Mouse (Mus musculus): ENCODE results near the gene Plekhd1. TPM values are rescaled to one million over a fixed set of nuclear protein-coding genes. Genes with fewer than 3 reads are reported as not detected.

Gene Plekhd1
- polyA plus RNA-seq, 1 experiment from 2014 or later: 1.5 TPM

- Histone ChIP-seq H3K4me3 (no peak overlapping the region), H3K27me3 (ENCODE audit: insufficient read depth, poor library complexity, severe bottlenecking) (peaks cover 8% of the 10 kb centered on the region), H3K9me3 (no peaks in the 10 kb centered on the region), H3K36me3 (no peaks in the 10 kb centered on the region), H3K4me1 (replicated peaks) (peaks cover 17% of the 10 kb centered on the region), H3K27ac (no peak overlapping the region)
- DNase-seq (ENCODE audit: low spot score): no peak
- 83% methylated on average over 6 of the region's 6 CpGs for WGBS
Measured at GRCm38 (mm10) chr12:80715915-80716314, 23.5 kb downstream of the Plekhd1 start.

- Histone ChIP-seq H3K27ac (no peak overlapping the region), H3K9me3 (no peaks in the 10 kb centered on the region), H3K27me3 (ENCODE audit: insufficient read depth, poor library complexity, severe bottlenecking) (peaks cover 15% of the 10 kb centered on the region), H3K4me1 (replicated peaks) (peaks cover 22% of the 10 kb centered on the region), H3K36me3 (no peaks in the 10 kb centered on the region), H3K4me3 (no peak overlapping the region)
- DNase-seq (ENCODE audit: low spot score): no peak
- WGBS: 77% methylated on average over 2 of the region's 2 CpGs
Measured at GRCm38 (mm10) chr12:80719141-80719540, 26.8 kb downstream of the Plekhd1 start.

DNA sequence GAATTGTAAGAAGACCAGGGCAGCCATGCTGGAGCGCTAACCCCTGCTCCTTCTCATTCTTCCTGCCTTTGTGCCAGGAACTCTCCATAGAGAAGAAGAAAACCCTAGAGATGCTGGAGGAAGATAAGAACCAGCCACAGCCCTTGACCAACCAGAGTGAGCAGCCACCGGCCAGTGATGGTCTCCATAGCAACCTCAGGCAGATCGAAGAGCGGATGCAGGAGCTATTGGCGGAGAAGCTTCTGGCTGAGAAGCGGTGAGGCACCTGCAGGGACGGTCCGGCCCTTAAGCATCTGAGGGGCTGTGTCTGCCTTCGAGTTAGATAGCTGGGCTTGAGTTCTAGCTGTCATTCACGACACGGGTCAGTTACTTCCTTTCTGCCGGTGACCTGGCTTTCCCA lies 28.1 kb downstream of the Plekhd1 start:
- H3K4me3 ChIP-seq: no peak overlapping the region
- H3K36me3 ChIP-seq: no peaks in the 10 kb centered on the region
- H3K27me3 ChIP-seq (ENCODE audit: insufficient read depth, poor library complexity, severe bottlenecking): peaks cover 15% of the 10 kb centered on the region
- H3K9me3 ChIP-seq: no peaks in the 10 kb centered on the region
- WGBS: 44% methylated on average over 12 of the region's 12 CpGs
- H3K27ac ChIP-seq: no peak overlapping the region
- peaks cover 22% of the 10 kb centered on the region for H3K4me1 ChIP-seq (replicated peaks)
- DNase-seq (ENCODE audit: low spot score): peak; percentile 38

GRCm38 (mm10) chr12:80721458-80721857 lies 29.1 kb downstream of the Plekhd1 start:
- H3K36me3 ChIP-seq: no peaks in the 10 kb centered on the region
- H3K9me3 ChIP-seq: no peaks in the 10 kb centered on the region
- peaks cover 16% of the 10 kb centered on the region for H3K27me3 ChIP-seq (ENCODE audit: insufficient read depth, poor library complexity, severe bottlenecking)
- no peak for DNase-seq (ENCODE audit: low spot score)
- 81% methylated on average over 15 of the region's 15 CpGs for WGBS
- H3K27ac ChIP-seq: no peak overlapping the region
- H3K4me3 ChIP-seq: no peak overlapping the region
- peaks cover 22% of the 10 kb centered on the region for H3K4me1 ChIP-seq (replicated peaks)

DNA sequence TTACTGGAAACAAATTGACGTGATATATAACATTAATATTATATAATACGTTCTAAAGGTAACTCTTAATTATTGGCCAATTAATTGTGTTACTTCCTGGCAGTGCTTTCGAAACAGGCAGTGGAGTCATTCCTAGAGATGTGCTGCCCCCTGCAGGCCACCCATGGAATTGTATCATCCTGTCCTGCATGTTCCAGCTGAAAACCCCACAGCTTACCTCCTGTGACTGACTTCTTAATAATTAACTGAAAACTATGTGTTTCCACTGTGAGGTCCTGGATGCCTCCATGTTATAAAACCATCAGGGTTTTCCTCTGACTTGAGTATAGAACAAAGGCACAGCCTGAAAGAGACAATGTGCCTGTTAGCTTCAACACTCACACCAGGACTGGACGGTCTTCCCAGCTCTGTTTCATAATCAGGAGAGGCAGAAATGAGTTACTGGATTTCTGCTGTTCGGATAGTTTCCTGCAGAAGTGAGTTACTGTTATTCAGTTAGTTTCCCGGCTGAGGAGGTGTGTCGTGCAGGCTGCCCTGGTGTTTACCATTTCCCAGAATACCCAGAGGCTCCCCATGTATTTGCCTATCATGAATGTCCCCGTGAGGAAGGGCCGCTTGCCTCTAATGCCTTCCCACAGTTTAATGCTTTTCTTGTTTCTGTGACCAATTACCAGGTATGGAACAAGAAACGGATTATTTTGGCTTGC lies 32.6 kb downstream of the Plekhd1 start:
- peaks cover 13% of the 10 kb centered on the region for H3K4me1 ChIP-seq (replicated peaks)
- 33% methylated on average over 10 of the region's 10 CpGs for WGBS
- H3K36me3 ChIP-seq: no peaks in the 10 kb centered on the region
- H3K27ac ChIP-seq: no peak overlapping the region
- H3K4me3 ChIP-seq: no peak overlapping the region
- peaks cover 16% of the 10 kb centered on the region; the same call in 1 of the 2 replicates for H3K27me3 ChIP-seq (ENCODE audit: insufficient read depth, poor library complexity, severe bottlenecking)
- H3K9me3 ChIP-seq: no peaks in the 10 kb centered on the region
- peak; percentile 79 for DNase-seq (ENCODE audit: low spot score)

- 26% methylated on average over 1 of the region's 1 CpGs for WGBS
Measured at GRCm38 (mm10) chr12:80728207-80728606, 35.8 kb downstream of the Plekhd1 start.

DNA sequence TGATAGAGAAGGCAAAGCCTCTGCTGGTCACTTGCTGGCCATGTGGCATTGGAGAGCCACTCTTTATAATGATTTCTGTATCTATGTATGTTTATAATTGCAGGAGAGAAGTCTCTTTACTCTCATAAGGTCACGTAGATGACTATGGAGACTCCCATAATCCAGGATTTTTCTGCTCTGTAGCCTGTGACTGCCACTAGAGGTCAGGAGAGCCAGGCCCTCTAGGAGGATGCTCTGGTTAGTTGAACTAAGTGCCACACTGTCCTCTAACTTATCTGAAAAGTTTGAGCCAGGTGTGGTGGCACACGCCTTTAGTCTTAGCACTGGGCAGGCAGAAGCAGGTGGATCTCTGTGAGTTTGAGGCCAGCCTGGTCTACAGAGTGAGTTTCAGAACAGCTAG lies 36.4 kb downstream of the Plekhd1 start:
- DNase-seq (ENCODE audit: low spot score): no peak
- H3K4me1 ChIP-seq (replicated peaks): no peaks in the 10 kb centered on the region
- H3K27ac ChIP-seq: no peak overlapping the region
- H3K36me3 ChIP-seq: no peaks in the 10 kb centered on the region
- H3K4me3 ChIP-seq: no peak overlapping the region
- H3K27me3 ChIP-seq (ENCODE audit: insufficient read depth, poor library complexity, severe bottlenecking): peaks cover 8% of the 10 kb centered on the region; the same call in 1 of the 2 replicates
- WGBS: 60% methylated on average over 2 of the region's 2 CpGs
- no peaks in the 10 kb centered on the region for H3K9me3 ChIP-seq

More at GRCm38 (mm10) chr12:80728207-80728606, 35.8 kb downstream of the Plekhd1 start:
- Histone ChIP-seq H3K36me3 (no peaks in the 10 kb centered on the region), H3K4me3 (no peak overlapping the region), H3K27ac (no peak overlapping the region), H3K9me3 (no peaks in the 10 kb centered on the region), H3K27me3 (ENCODE audit: insufficient read depth, poor library complexity, severe bottlenecking) (peaks cover 8% of the 10 kb centered on the region; the same call in 1 of the 2 replicates), H3K4me1 (replicated peaks) (no peaks in the 10 kb centered on the region)
- no peak for DNase-seq (ENCODE audit: low spot score)

DNA sequence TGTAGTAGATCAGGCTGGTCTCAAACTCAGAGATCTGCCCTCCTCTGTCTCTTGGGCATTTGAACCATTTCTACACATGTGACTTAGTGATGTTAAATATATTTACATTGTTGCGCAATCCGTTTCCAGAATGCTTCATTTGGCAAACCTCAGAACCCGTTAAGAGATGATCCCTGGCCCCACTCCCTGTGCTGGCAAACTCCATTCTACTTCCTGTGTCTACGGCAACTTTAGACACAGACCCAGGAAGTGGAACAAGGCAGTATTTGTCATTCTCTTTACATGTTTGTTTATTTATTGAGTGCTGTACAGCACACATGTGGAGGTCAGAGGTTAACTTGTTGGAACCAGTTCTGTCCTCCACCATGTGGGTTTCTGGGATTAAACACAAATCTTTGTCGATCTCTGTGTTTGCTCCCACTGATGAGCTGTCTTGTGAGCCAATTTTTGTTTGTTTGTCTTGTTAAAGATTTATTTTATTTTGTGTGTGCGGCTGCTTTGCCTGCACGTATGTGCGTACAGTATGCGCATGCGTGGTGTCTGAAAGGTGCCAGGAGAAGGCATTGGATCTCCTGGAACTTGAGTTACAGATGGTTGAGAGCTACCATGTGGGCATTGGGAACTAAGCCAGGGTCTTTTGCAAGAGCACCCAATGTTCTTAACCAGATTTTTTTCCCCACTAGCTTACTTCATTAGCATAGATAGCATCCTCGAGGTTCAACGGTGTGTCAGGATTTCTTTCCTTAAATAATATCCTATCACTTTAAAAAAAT lies 37.6 kb downstream of the Plekhd1 start:
- 90% methylated on average over 12 of the region's 12 CpGs for WGBS
- no peak for DNase-seq (ENCODE audit: low spot score)
- H3K4me1 ChIP-seq (replicated peaks): peaks cover 7% of the 10 kb centered on the region
- no peak overlapping the region for H3K27ac ChIP-seq
- no peak overlapping the region for H3K4me3 ChIP-seq
- H3K27me3 ChIP-seq (ENCODE audit: insufficient read depth, poor library complexity, severe bottlenecking): peaks cover 8% of the 10 kb centered on the region; the same call in 1 of the 2 replicates
- no peaks in the 10 kb centered on the region for H3K36me3 ChIP-seq
- no peaks in the 10 kb centered on the region for H3K9me3 ChIP-seq

- Histone ChIP-seq H3K27ac (peak overlapping the region; percentile 73), H3K4me3 (no peak overlapping the region)
- 9% methylated on average over 9 of the region's 9 CpGs for WGBS
Measured at GRCm38 (mm10) chr12:80730567-80730966, 38.2 kb downstream of the Plekhd1 start.

GRCm38 (mm10) chr12:80734526-80735470 lies 42.4 kb downstream of the Plekhd1 start:
- Histone ChIP-seq H3K4me1 (replicated peaks) (peaks cover 33% of the 10 kb centered on the region), H3K27me3 (ENCODE audit: insufficient read depth, poor library complexity, severe bottlenecking) (peaks cover 9% of the 10 kb centered on the region; the same call in 1 of the 2 replicates), H3K27ac (peak overlapping the region; percentile 41), H3K4me3 (no peak overlapping the region), H3K9me3 (no peaks in the 10 kb centered on the region), H3K36me3 (no peaks in the 10 kb centered on the region)
- 59% methylated on average over 13 of the region's 13 CpGs for WGBS
- DNase-seq (ENCODE audit: low spot score): no peak

More at GRCm38 (mm10) chr12:80730567-80730966, 38.2 kb downstream of the Plekhd1 start:
- Histone ChIP-seq H3K4me1 (replicated peaks) (peaks cover 12% of the 10 kb centered on the region), H3K36me3 (no peaks in the 10 kb centered on the region), H3K9me3 (no peaks in the 10 kb centered on the region), H3K27me3 (ENCODE audit: insufficient read depth, poor library complexity, severe bottlenecking) (peaks cover 8% of the 10 kb centered on the region; the same call in 1 of the 2 replicates)
- peak; percentile 82 for DNase-seq (ENCODE audit: low spot score)

GRCm38 (mm10) chr12:80736464-80737282 lies 44.3 kb downstream of the Plekhd1 start:
- no peak overlapping the region; the same call in 1 of the 2 replicates for H3K4me3 ChIP-seq
- no peaks in the 10 kb centered on the region for H3K9me3 ChIP-seq
- H3K27ac ChIP-seq: peak overlapping the region; percentile 82
- no peaks in the 10 kb centered on the region for H3K36me3 ChIP-seq
- peaks cover 13% of the 10 kb centered on the region; the same call in 1 of the 2 replicates for H3K27me3 ChIP-seq (ENCODE audit: insufficient read depth, poor library complexity, severe bottlenecking)
- peaks cover 33% of the 10 kb centered on the region for H3K4me1 ChIP-seq (replicated peaks)
- WGBS: 30% methylated on average over 13 of the region's 13 CpGs
- DNase-seq (ENCODE audit: low spot score): peak; percentile 64

DNA sequence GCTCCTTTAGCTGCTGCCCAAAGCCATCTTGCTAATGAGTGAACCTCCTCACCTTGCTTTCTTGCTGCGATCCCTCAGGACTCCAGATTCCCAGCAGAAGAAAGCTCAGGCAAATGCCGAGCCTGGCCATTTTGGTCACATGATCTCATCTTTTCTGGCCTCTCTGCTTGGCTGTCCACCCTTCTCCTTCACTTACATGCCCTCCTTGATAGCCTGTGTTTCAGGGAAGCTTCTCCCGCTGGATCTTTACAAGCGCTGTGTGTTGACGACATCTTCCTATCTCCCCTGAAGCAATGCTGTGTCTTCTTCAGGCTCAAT lies 44.9 kb downstream of the Plekhd1 start:
- H3K4me3 ChIP-seq: no peak overlapping the region
- peaks cover 16% of the 10 kb centered on the region; the same call in 1 of the 2 replicates for H3K27me3 ChIP-seq (ENCODE audit: insufficient read depth, poor library complexity, severe bottlenecking)
- DNase-seq (ENCODE audit: low spot score): no peak
- 72% methylated on average over 5 of the region's 5 CpGs for WGBS
- H3K36me3 ChIP-seq: no peaks in the 10 kb centered on the region
- peaks cover 33% of the 10 kb centered on the region for H3K4me1 ChIP-seq (replicated peaks)
- peak overlapping the region; percentile 82 for H3K27ac ChIP-seq
- H3K9me3 ChIP-seq: no peaks in the 10 kb centered on the region

Measured in hindbrain, embryonic 10.5 days (tissue).